Mouse (Mus musculus) liver, embryonic 13.5 days (tissue): Measurements from ENCODE around the gene Cox8c. TPM values are rescaled to one million over a fixed set of nuclear protein-coding genes. Genes with fewer than 3 reads are reported as not detected.
A peak's percentile ranks its signal among the peaks of the same experiment; 100 is the strongest.

Experiments used
- ATAC-seq: fragments of 200-750 bp; cut with Nextera tagmentation; 2 replicates; pipeline ENCODE4 v1.8.0; 2017; ENCODE audit warnings: low read depth, mild to moderate bottlenecking, moderate number of reproducible peaks, moderate library complexity
- DNase-seq: peaks from one replicate; pipeline ENCODE4 v3.0.0; 2022
- H3K27ac ChIP-seq: fragments of 300-500 bp; sonication (generic); 2 replicates; pipeline ENCODE4 v1.5.1; 2015; ENCODE audit warnings: moderate library complexity, mild to moderate bottlenecking, inconsistent platforms
- H3K27me3 ChIP-seq: fragments of 300-500 bp; sonication (generic); 2 replicates; pipeline ENCODE4 v1.6.1; 2015; ENCODE audit warnings: mild to moderate bottlenecking, inconsistent platforms
- H3K36me3 ChIP-seq: fragments of 300-500 bp; sonication (generic); 2 replicates; pipeline ENCODE4 v1.6.1; 2015; ENCODE audit warnings: mild to moderate bottlenecking, inconsistent platforms
- H3K4me1 ChIP-seq: fragments of 300-500 bp; sonication (generic); replicated peaks from 2 replicates; pipeline ENCODE4 v1.6.1; 2015; ENCODE audit warnings: inconsistent platforms
- H3K4me2 ChIP-seq: fragments of 300-500 bp; sonication (generic); 2 replicates; pipeline ENCODE4 v1.6.1; 2015; ENCODE audit warnings: inconsistent platforms, mild to moderate bottlenecking, moderate library complexity
- H3K4me3 ChIP-seq: fragments of 300-500 bp; sonication (generic); replicated peaks from 2 replicates; pipeline ENCODE4 v1.5.1; 2015; ENCODE audit warnings: mild to moderate bottlenecking, inconsistent platforms
- H3K9ac ChIP-seq: fragments of 300-500 bp; sonication (generic); 2 replicates; pipeline ENCODE4 v1.6.1; 2015; ENCODE audit warnings: mild to moderate bottlenecking, inconsistent platforms
- H3K9me3 ChIP-seq: fragments of 300-500 bp; sonication (generic); replicated peaks from 2 replicates; pipeline ENCODE4 v1.6.1; 2016; ENCODE audit warnings: inconsistent platforms
- WGBS: fragments of 180-500 bp; shearing (Covaris S2); methylation state at CpG from one replicate; pipeline ENCODE4 v1.1.7; 2015; ENCODE audit not compliant: insufficient replicate concordance; 5-methylcytosine and 5-hydroxymethylcytosine counted together
- polyA plus RNA-seq: library from polyadenylated mRNA; unstranded; fragments of >200 nt; fragmentation: Nextera tagmentation; extraction: Ambion mirVana; gene quantifications from 2 replicates; pipeline ENCODE4 v1.2.1, GENCODE M21; 2015

The Cox8c gene
- polyA plus RNA-seq, 1 experiment from 2014 or later = not detected

- no peak for DNase-seq
- H3K4me1 ChIP-seq = no peaks in the 10 kb centered on the region
- no peaks in the 10 kb centered on the region for H3K36me3 ChIP-seq
- no peak for ATAC-seq
- H3K4me3 ChIP-seq = no peak overlapping the region
- H3K27me3 ChIP-seq = no peaks in the 10 kb centered on the region
- no peaks in the 10 kb centered on the region for H3K9me3 ChIP-seq
- 42% methylated on average over 2 of the region's 2 CpGs for WGBS
- H3K9ac ChIP-seq = no peak overlapping the region
- no peak overlapping the region for H3K27ac ChIP-seq
- no peak overlapping the region for H3K4me2 ChIP-seq
Observed at GRCm38 (mm10) chr12:102916073-102916472, 17.0 kb downstream of the Cox8c start.

GRCm38 (mm10) chr12:102929764-102930163 is 30.6 kb downstream of the Cox8c start:
- Histone ChIP-seq H3K4me3 (no peak overlapping the region), H3K27ac (no peak overlapping the region), H3K36me3 (no peaks in the 10 kb centered on the region), H3K4me2 (no peak overlapping the region), H3K4me1 (no peaks in the 10 kb centered on the region), H3K9ac (no peak overlapping the region), H3K9me3 (no peaks in the 10 kb centered on the region), H3K27me3 (no peaks in the 10 kb centered on the region)
- no peak for DNase-seq
- no peak for ATAC-seq
- WGBS = 46% methylated on average over 4 of the region's 4 CpGs

GRCm38 (mm10) chr12:102930335-102930734 is 31.2 kb downstream of the Cox8c start:
- DNase-seq (no peak), ATAC-seq (no peak)
- no peaks in the 10 kb centered on the region for H3K27me3 ChIP-seq
- 50% methylated on average over 1 of the region's 1 CpGs for WGBS
- H3K4me3 ChIP-seq = no peak overlapping the region
- no peaks in the 10 kb centered on the region for H3K4me1 ChIP-seq
- no peaks in the 10 kb centered on the region for H3K36me3 ChIP-seq
- no peaks in the 10 kb centered on the region for H3K9me3 ChIP-seq
- H3K9ac ChIP-seq = no peak overlapping the region
- no peak overlapping the region for H3K4me2 ChIP-seq
- no peak overlapping the region for H3K27ac ChIP-seq

- no peaks in the 10 kb centered on the region for H3K9me3 ChIP-seq
- no peaks in the 10 kb centered on the region for H3K27me3 ChIP-seq
- 71% methylated on average over 7 of the region's 7 CpGs for WGBS
- no peaks in the 10 kb centered on the region for H3K36me3 ChIP-seq
- H3K4me3 ChIP-seq = no peak overlapping the region
- no peak overlapping the region for H3K4me2 ChIP-seq
- no peak overlapping the region for H3K27ac ChIP-seq
- ATAC-seq (no peak), DNase-seq (no peak)
- H3K4me1 ChIP-seq = no peaks in the 10 kb centered on the region
- no peak overlapping the region for H3K9ac ChIP-seq
Observed at GRCm38 (mm10) chr12:102930789-102931188, 31.7 kb downstream of the Cox8c start.

- H3K27me3 ChIP-seq = no peaks in the 10 kb centered on the region
- H3K4me1 ChIP-seq = no peaks in the 10 kb centered on the region
- H3K36me3 ChIP-seq = no peaks in the 10 kb centered on the region
- no peak overlapping the region for H3K27ac ChIP-seq
- H3K4me3 ChIP-seq = no peak overlapping the region
- DNase-seq (no peak), ATAC-seq (no peak; the same call in 1 of the 2 replicates)
- no peaks in the 10 kb centered on the region for H3K9me3 ChIP-seq
- no peak overlapping the region for H3K4me2 ChIP-seq
- no peak overlapping the region for H3K9ac ChIP-seq
- WGBS = 41% methylated on average over 1 of the region's 1 CpGs
Observed at GRCm38 (mm10) chr12:102935892-102936291, 36.8 kb downstream of the Cox8c start.

GRCm38 (mm10) chr12:102945571-102945970 is 46.5 kb downstream of the Cox8c start:
- Histone ChIP-seq H3K9ac (no peak overlapping the region), H3K27ac (no peak overlapping the region), H3K4me3 (no peak overlapping the region), H3K4me1 (peaks cover 3% of the 10 kb centered on the region; the same call in 1 of the 2 replicates), H3K36me3 (no peaks in the 10 kb centered on the region), H3K9me3 (no peaks in the 10 kb centered on the region), H3K27me3 (peaks cover 27% of the 10 kb centered on the region), H3K4me2 (no peak overlapping the region)
- DNase-seq (no peak), ATAC-seq (no peak)
- 41% methylated on average over 1 of the region's 1 CpGs for WGBS

GRCm38 (mm10) chr12:102947826-102948225 is 48.7 kb downstream of the Cox8c start:
- Histone ChIP-seq H3K36me3 (no peaks in the 10 kb centered on the region), H3K4me3 (no peak overlapping the region), H3K27me3 (peaks cover 27% of the 10 kb centered on the region), H3K4me2 (no peak overlapping the region), H3K9me3 (no peaks in the 10 kb centered on the region), H3K9ac (no peak overlapping the region), H3K4me1 (peaks cover 3% of the 10 kb centered on the region; the same call in 1 of the 2 replicates), H3K27ac (no peak overlapping the region)
- no peak for ATAC-seq
- no peak for DNase-seq
- 25% methylated on average over 10 of the region's 10 CpGs for WGBS

- peak within 1 kb of the TSS; percentile 67 for H3K4me2 ChIP-seq
- peaks cover 3% of the 10 kb centered on the region; the same call in 1 of the 2 replicates for H3K4me1 ChIP-seq
- no peaks in the 10 kb centered on the region for H3K36me3 ChIP-seq
- H3K4me3 ChIP-seq = peak within 1 kb of the TSS; percentile 51
- DNase-seq (no peak), ATAC-seq (peak; percentile 34; the same call in 1 of the 2 replicates)
- H3K9me3 ChIP-seq = no peaks in the 10 kb centered on the region
- peaks cover 27% of the 10 kb centered on the region for H3K27me3 ChIP-seq
- no peak within 1 kb of the TSS for H3K27ac ChIP-seq
- no peak within 1 kb of the TSS for H3K9ac ChIP-seq
- WGBS = 1% methylated on average over 48 of the region's 48 CpGs
Observed at GRCm38 (mm10) chr12:102948778-102949394, 49.8 kb downstream of the Cox8c start, which contains the start of gene Unc79. Unc79 (plus strand) TSS chr12:102948859.

GRCm38 (mm10) chr12:102949395-102950208 is 50.5 kb downstream of the Cox8c start:
- Histone ChIP-seq H3K27me3 (peaks cover 27% of the 10 kb centered on the region), H3K4me1 (peaks cover 3% of the 10 kb centered on the region; the same call in 1 of the 2 replicates), H3K36me3 (no peaks in the 10 kb centered on the region), H3K27ac (no peak overlapping the region), H3K4me3 (peak overlapping the region; percentile 51), H3K4me2 (peak overlapping the region; percentile 67), H3K9me3 (no peaks in the 10 kb centered on the region), H3K9ac (no peak overlapping the region)
- peak; percentile 18; the same call in 1 of the 2 replicates for ATAC-seq
- WGBS = 1% methylated on average over 42 of the region's 42 CpGs
- no peak for DNase-seq
